Mouse (Mus musculus): ENCODE data around the gene Gm39566.

Gene Gm39566

DNA sequence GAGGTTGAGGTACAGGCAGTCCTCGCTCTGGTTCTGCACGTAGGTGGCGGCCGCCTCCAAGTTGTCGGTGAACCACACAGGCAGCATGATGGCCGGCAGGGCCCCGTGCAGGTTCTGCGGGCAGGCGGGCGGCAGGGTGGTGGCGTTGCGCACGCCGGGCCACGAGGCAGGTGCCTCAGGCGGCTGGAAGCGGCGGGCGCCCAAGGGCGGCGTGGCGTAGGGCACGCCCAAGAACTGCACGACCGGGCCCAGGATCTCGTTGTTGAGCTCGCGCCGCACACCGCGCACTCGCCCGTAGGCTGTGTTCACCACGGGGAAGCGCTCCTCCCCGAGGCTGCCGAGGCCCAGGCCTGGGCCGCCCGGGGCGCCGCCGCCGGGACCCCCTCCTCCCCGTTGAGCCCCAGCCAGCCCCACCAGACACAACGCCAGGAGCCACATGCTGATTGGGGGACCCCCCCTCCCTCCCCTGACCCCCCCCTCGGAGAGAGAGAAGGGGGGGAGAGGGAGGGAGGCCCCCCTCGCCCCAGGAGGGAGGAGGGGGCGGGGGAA is 19.0 kb upstream of the Gm39566 start:
- DNase-seq (ENCODE audit: low spot score): peak; percentile 65

- DNase-seq (ENCODE audit: low spot score): no peak
Measured at GRCm38 (mm10) chr11:69833554-69833953, 18.5 kb upstream of the Gm39566 start.

DNA sequence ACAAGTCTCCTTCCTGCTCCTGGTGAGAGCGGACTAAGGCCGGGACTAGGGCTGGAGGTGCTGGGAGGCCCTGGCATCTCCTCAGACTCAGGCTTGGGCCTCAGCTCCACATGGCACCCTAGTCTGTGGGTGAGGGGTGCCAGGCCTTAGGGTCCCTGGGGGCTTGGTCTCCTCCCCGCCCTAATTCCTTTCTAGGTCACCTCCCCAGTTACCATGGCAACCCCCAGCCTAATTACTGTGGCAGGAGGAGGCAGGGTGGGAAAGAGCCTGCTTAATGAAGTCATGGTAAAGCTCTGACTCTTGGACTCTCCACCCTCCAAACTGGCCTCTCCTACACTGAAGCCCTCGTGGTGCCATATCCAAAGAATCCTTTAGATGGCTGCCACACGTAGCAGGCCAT is 13.7 kb upstream of the Gm39566 start:
- no peak for DNase-seq (ENCODE audit: low spot score)

DNA sequence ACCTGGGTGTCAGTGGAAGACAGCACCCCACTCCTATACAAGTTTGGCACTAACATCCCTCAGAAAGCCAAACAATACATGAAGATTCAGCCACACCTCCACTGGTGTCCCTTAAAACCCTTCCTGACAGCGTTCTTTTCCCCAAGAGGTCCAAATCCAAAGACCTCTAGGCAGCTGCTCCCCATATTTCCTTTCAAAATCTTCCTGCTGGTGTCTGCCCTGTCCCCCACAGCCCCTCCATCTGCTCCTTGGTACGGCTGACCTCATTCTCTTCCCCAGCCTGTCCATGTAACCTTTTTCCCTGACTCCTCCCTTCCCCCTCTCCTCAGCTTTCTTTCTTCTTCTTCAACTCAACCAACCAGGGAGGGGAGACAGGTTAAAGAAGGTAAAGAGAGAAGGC is 8.4 kb upstream of the Gm39566 start:
- no peak for DNase-seq (ENCODE audit: low spot score)

- no peak for DNase-seq (ENCODE audit: low spot score)
Measured at GRCm38 (mm10) chr11:69822080-69822479, 7.0 kb upstream of the Gm39566 start, which contains the start of gene Spem1. Gene Spem1 (minus strand): TSS chr11:69822180.

DNA sequence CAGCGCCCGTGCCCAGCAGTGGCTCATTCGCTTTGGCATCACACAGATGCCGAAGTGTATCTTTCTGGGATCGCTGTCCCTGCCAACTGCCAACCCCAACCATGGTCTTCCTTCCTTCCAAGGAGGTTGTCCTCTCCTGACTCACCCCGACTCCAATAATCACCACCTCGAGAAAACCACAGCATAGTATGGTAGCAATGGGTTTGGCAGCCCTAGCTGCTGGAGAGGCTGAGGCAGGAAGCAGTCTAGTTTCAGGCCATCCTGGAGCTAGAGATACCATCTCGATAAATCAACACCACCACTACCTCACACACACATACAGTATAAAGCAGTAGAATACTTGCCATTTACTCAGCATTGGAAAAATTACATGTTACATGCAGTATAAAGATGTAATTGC is 3.8 kb upstream of the Gm39566 start:
- DNase-seq (ENCODE audit: low spot score): no peak

DNA sequence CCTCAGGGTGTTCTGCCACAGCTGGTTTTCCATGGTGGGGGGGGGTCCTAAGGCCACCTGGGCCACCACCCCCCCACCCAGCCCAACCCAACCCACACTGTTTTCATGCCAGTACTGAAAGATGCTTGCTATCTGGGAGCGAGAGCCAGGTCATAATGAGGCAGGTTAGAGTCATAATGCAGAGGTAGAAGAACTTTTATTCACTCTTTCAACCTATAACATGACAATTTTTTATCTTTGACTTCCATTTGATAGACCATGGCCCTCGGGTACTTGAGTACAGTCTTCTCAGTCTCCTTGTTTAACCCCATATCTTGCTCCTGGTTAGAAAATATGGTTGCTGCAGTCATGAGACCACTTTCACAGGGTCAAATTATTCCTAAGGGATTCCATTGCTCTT is 3.3 kb upstream of the Gm39566 start, which contains the start of gene Spem2:
Spem2 (minus strand) TSS at position 101 of the 400 bp plus-strand sequence.
- no peak for DNase-seq (ENCODE audit: low spot score)

DNA sequence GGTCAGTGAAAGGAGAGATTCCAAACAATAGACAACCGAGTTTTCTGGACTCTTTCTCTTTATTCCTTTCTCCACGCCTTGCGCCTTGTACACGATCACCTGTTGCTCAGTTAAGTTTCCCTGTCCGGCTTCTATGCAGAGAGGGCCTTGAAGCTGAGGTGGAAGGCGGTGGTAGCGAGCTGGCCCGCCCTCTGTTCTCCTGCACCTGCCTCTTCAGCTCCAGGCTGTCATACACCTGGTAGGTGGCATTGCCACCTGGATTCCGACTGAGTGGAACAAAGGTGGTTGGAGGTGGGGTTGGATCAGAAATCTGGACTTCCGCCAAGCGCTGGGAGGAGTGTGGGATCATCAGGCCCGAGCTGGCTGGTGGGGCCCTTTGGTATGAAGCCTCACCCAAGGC is 1.4 kb upstream of the Gm39566 start:
- DNase-seq (ENCODE audit: low spot score): no peak

DNA sequence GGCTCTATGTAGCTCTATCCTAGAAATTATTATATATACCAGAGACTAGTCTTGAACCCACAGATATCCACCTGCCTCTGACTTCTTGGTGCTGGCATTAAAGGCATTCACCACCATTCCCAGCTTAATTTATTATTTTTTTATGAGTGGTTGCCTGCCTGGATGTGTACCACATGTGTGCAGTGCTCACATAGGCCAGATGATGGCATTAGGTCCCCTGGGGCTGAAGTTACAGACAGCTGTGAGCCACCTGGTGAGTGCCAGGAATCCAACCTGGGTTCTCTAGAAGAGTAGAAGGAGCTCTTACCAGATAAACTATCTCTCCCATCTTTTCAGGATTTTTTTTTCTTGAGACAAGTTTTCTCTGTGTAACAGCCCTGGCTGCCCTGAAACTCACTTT is 4.8 kb downstream of the Gm39566 start:
- DNase-seq (ENCODE audit: low spot score): no peak

DNA sequence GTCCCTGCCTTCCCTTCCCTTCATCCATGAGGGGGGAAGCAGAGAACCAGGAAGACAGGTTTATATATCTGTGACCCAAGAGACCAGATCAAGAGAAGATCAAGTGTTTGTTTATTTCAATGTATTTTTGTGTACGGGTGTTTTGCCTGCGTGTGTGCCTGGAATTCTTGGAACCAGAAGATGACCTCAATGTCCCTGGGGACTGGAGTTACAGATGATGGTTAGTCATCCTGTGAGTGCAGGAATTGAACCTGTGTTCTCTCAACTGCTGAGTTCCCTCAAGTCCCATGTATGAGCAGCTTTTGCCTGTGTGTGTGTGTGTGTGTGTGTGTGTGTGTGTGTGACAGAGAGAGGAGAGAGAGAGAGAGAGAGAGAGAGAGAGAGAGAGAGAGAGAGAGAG is 7.5 kb downstream of the Gm39566 start:
- no peak for DNase-seq (ENCODE audit: low spot score)

- DNase-seq (ENCODE audit: low spot score): no peak
Measured at GRCm38 (mm10) chr11:69806378-69806777, 8.7 kb downstream of the Gm39566 start.

DNA sequence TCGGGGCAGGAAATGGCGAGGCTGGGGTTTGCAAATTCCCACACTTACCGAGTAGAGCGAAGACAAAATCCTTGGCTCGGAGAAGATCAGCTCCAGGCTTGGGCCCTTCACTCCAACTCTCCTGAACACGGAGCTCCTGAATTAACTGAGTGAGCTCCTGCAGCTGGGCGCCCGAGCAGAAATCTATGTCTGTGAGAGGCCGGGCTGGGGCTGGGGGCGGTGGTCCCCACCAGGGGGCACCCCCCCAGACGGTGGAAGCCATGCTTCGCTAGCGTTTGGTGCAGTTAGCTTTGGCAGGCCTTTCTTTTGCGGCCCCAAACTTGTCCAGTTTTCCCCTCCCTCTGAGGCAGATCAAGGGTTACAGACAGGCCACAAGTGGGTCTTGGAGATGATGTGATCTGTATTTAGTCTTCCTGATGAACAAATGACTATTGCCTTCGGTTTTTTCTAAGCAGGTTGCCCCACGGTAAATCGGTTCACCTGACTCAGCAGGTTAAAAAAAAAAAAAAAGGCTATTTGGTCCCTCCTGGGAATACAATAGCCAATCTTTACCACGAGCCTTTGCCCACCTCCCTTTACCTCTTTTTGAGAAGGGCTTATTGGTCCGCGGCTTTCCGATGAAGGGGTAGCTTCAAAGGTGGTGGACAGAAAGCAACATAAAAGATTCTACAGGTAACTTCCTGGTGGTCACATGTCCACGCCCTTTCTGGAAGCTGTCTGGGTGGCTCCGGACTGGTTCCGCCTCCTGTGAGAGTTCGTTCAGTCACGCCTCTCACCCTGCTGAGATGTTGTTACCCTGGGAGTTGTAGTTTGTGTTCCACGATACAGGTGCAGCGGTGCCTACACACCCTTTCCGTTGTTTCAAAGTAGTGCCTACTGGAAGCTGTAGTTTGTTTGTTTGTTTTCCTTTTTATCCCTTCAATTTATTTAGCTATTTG is 9.9 kb downstream of the Gm39566 start, which contains the start of gene Tmem102:
Tmem102 (minus strand) TSS at position 653 of the 938 bp plus-strand sequence.
- DNase-seq (ENCODE audit: low spot score): no peak

DNA sequence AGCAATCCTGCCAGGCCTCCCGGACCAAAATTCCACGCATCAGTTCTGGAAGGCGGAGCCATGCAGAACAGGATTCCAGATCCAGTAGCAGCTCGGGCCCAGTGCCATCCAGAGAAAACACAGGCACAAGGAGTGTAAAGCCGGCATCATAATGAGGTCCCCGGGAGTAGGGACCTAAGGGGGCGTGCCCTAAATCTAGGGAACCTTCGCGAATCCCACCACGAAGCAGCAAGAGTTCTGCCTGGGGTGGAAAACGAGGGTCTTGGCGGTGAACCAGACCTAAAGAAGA is 10.5 kb downstream of the Gm39566 start:
- peak; percentile 66 for DNase-seq (ENCODE audit: low spot score)

GRCm38 (mm10) chr11:69803786-69804651 is 11.1 kb downstream of the Gm39566 start:
- peak; percentile 79 for DNase-seq (ENCODE audit: low spot score)

DNA sequence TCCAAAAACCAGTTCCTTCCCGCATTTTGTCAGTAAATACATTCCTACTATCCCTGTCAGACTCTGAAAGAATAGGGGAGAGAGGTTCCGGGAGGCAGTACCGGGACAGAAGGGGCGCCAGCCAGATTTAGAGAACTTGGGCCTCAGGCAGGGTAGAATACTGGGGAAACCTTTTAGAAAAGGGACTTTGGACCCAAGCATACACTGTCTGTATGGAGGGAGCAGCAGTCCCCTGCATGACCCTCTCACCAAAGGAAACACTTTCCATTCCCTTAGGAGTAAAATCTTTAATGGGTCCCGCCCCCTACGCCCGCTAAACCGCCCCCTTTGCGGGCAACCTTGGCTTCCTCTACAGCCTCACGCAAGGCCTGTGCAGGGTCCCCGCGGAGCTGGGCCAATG is 11.8 kb downstream of the Gm39566 start:
- no peak for DNase-seq (ENCODE audit: low spot score)

- peak; percentile 93 for DNase-seq (ENCODE audit: low spot score)
Measured at GRCm38 (mm10) chr11:69802648-69803105, 12.4 kb downstream of the Gm39566 start.

- peak; percentile 60 for DNase-seq (ENCODE audit: low spot score)
Measured at GRCm38 (mm10) chr11:69801379-69801977, 13.6 kb downstream of the Gm39566 start, which contains the start of gene Fgf11. Gene Fgf11 (minus strand): TSS chr11:69801857.

DNA sequence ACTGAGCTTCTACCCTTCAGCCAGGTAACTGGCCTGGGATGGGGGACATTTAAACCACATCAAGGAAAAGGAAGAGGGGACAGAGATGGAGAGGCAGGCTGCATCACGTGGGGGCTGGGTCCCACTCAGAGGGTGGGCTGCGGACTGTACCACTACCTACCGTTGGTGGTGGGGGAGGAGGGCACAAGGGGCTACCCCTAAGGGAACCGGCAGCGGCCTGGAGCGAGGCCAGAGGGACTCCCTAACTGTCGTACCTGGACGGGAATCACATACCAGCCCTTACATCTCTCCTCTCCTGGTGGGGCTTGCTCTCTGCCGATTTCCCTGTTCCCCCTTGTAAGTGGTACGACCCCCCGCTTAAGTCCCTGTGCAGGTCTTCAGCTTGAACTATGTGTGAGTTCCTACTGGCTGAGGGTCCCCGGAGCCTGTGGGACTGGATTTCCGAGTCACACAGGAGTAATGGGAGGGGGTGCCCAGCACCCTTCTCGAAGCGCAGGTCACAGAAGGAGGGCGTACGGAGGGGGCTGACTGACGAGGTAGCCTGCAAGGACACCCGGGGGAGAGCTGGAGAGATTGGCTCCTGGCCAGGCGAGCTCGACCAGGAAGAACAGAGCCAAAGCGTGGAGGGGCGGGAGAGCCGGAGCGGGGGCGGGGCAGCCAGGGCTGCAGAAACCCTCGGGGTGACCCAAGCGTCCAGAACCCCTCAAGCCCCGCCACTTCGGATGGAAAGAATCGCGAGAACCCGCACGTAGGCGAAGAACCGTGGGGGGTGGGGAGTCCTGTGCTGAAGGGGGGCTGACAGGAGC is 14.5 kb downstream of the Gm39566 start:
- peak; percentile 92 for DNase-seq (ENCODE audit: low spot score)

DNA sequence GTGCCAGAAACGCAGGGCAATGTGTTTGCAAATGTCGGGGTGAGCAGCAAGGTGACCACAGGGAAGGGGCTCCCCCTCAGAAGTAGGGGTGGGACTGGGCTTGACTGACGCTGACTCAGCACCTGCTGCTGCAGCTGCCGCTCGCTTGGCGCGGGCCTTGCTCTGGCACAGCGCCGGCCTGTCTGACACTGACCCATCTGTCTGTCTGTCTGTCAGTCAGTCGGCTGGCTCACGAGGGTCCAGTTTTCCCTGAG is 15.0 kb downstream of the Gm39566 start:
- peak; percentile 66 for DNase-seq (ENCODE audit: low spot score)

GRCm38 (mm10) chr11:69799394-69800137 is 15.5 kb downstream of the Gm39566 start:
- peak; percentile 64 for DNase-seq (ENCODE audit: low spot score)

- DNase-seq (ENCODE audit: low spot score): no peak
Measured at GRCm38 (mm10) chr11:69797924-69798323, 17.2 kb downstream of the Gm39566 start.

All from testis, postnatal 10 days (tissue).